Mouse (Mus musculus) Muller cell, postnatal 12 days (primary cell): Measurements from ENCODE around the gene Arhgef40.

Experiments used
- DNase-seq: peaks from one replicate; pipeline ENCODE4 v3.0.0-alpha.2; 2015; ENCODE audit errors: inconsistent ontology term

The Arhgef40 gene

GRCm38 (mm10) chr14:51984247-51985231 is at the start of gene Arhgef40:
Gene Arhgef40 (plus strand): TSS chr14:51984719.
- DNase-seq: peak; percentile 89

GRCm38 (mm10) chr14:51939005-51939404 is 45.5 kb upstream of the Arhgef40 start:
- no peak for DNase-seq

- no peak for DNase-seq
These were observed 43.5 kb upstream of the Arhgef40 start for GRCm38 (mm10) chr14:51940944-51941560.

GRCm38 (mm10) chr14:51941577-51941976 is 42.9 kb upstream of the Arhgef40 start:
- no peak for DNase-seq

GRCm38 (mm10) chr14:51942236-51942635 is 42.3 kb upstream of the Arhgef40 start:
- DNase-seq: no peak

- no peak for DNase-seq
These were observed 41.2 kb upstream of the Arhgef40 start for GRCm38 (mm10) chr14:51943336-51943735.

- DNase-seq: peak; percentile 67
These were observed 24.2 kb upstream of the Arhgef40 start for GRCm38 (mm10) chr14:51960316-51960715.

GRCm38 (mm10) chr14:51967400-51967799 is 17.1 kb upstream of the Arhgef40 start:
- DNase-seq: no peak

- DNase-seq: no peak
These were observed 5.3 kb upstream of the Arhgef40 start for GRCm38 (mm10) chr14:51979252-51979651.

- DNase-seq: no peak
These were observed 1.3 kb upstream of the Arhgef40 start for GRCm38 (mm10) chr14:51983251-51983650.

GRCm38 (mm10) chr14:51983855-51984246 is 668 bp upstream of the Arhgef40 start:
- DNase-seq: no peak

- peak; percentile 96 for DNase-seq
These were observed 1.0 kb downstream of the Arhgef40 start for GRCm38 (mm10) chr14:51985301-51986152.

GRCm38 (mm10) chr14:51986153-51986505 is 1.6 kb downstream of the Arhgef40 start:
- DNase-seq: no peak

GRCm38 (mm10) chr14:51987177-51987576 is 2.7 kb downstream of the Arhgef40 start:
- no peak for DNase-seq

GRCm38 (mm10) chr14:51988731-51989130 is 4.2 kb downstream of the Arhgef40 start:
- no peak for DNase-seq

- DNase-seq: no peak
These were observed 5.0 kb downstream of the Arhgef40 start for GRCm38 (mm10) chr14:51989461-51989970.

- no peak for DNase-seq
These were observed 9.9 kb downstream of the Arhgef40 start for GRCm38 (mm10) chr14:51994453-51994852.

- DNase-seq: no peak
These were observed 10.8 kb downstream of the Arhgef40 start for GRCm38 (mm10) chr14:51995219-51995871.

GRCm38 (mm10) chr14:51996231-51996841 is 11.8 kb downstream of the Arhgef40 start:
- DNase-seq: no peak

- no peak for DNase-seq
These were observed 12.3 kb downstream of the Arhgef40 start for GRCm38 (mm10) chr14:51996866-51997265.

- DNase-seq: no peak
These were observed 13.0 kb downstream of the Arhgef40 start for GRCm38 (mm10) chr14:51997483-51997882.
